Mouse (Mus musculus) cortical plate, adult 2 months (tissue): ENCODE measurements around the gene Ntpcr. TPM values are rescaled to one million over a fixed set of nuclear protein-coding genes. Genes with fewer than 3 reads are reported as not detected.

Experiments
- H3K27ac ChIP-seq: fragments of 200-500 bp; 2 replicates; pipeline ENCODE4 v1.5.1; 2012; ENCODE audit warnings: low read length, control low read depth, inconsistent platforms; ENCODE audit not compliant: insufficient read depth
- H3K4me1 ChIP-seq: fragments of 200-500 bp; 2 replicates; pipeline ENCODE4 v1.6.1; 2011; ENCODE audit warnings: low read length; ENCODE audit not compliant: control insufficient read depth, insufficient read depth
- H3K4me3 ChIP-seq: fragments of 200-500 bp; 2 replicates; pipeline ENCODE4 v1.5.1; 2011; ENCODE audit warnings: mild to moderate bottlenecking, low read length, control low read depth; ENCODE audit not compliant: insufficient read depth
- CTCF ChIP-seq: fragments of 200-500 bp; IDR thresholded peaks from 2 replicates; pipeline ENCODE4 v1.5.1; 2011; ENCODE audit warnings: mild to moderate bottlenecking, control low read depth, low read length; ENCODE audit not compliant: insufficient read depth; ENCODE audit errors: extremely low read depth
- POLR2A ChIP-seq: fragments of 200-500 bp; IDR thresholded peaks from 2 replicates; pipeline ENCODE4 v1.6.1; 2011; ENCODE audit warnings: mild to moderate bottlenecking, low read length, control low read depth; ENCODE audit not compliant: insufficient read depth; ENCODE audit errors: extremely low read depth
- polyA plus RNA-seq: library from polyadenylated mRNA; depleted of rRNA; stranded (reverse); fragments of >200 nt; gene quantifications from 2 replicates; pipeline ENCODE4 v1.2.3, GENCODE M21; 2012

Ntpcr gene
- polyA plus RNA-seq, 1 experiment, result 58.5 TPM

DNA sequence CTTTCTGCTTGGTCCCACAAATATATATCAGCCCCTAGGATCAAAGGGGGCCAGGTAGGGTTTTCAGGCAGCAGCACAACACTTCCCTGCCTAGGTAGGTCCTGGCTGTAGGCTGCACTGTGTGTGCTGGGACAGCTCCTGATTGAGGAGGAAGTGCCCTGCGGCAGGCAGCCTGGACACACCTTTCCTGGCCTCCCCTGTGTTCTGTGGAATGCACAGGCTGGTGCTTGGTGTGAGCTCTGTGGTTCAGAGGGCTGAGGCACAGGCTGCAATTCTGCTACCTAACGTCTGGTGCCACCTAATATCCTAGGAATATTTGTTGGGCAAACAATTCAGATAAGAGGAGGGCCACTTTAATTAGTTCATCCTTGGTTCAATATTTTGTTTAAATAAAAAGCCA lies 12.1 kb downstream of the Ntpcr start:
- TF ChIP-seq POLR2A, result no peak
- no peak for TF ChIP-seq CTCF
- Histone ChIP-seq H3K27ac (no peak overlapping the region), H3K4me1 (no peaks in the 10 kb centered on the region), H3K4me3 (no peak overlapping the region)

DNA sequence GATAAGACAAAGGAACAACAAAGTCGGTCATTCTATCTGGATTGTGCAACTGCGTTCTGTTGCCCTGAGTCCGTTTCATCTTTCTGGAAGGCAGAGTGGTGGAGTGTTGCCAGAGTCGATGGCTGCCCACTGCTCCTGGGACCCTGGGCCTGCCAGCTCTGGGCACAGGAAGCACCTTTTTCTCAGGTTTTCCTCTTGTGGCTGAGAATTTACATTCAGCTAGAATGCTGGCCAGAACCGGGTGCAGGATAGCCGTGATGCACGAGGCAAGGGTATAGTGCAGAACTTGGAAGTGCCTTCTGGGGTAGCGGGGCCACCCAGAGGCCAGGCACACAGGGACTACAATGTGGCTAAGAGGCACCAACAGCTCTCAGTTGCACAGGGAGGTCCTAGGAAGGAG lies 12.6 kb downstream of the Ntpcr start:
- Histone ChIP-seq H3K27ac (no peak overlapping the region), H3K4me1 (no peaks in the 10 kb centered on the region), H3K4me3 (no peak overlapping the region)
- TF ChIP-seq CTCF (no peak), POLR2A (no peak)

DNA sequence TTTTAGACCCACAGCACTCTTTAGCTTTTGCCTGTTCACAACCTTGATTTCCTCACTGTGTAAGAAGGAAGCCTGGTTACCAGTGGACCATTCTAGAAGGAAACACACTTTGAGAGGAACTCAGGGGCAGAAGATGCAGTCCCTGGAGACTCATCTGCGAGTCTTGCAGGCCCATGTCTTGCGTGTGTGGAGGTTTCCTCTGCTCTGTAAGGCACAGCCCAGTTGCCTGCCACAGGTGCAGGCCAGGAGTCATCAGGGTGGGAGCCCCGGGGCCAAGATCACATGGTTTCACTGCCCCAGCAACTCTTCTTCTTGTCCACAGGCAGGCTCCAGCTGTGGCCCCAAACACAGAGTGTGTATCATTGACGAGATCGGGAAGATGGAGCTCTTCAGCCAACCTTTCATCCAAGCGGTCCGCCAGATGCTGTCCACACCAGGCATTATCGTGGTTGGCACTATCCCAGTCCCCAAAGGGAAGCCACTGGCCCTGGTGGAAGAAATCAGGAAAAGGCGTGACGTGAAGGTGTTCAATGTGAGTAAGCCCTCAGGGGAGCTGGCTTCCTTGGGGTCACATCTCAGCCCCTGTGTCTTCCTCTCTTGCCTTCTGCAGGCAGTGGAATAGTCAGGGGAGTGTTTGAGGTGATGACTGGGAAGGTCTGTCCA lies 15.3 kb downstream of the Ntpcr start:
- no peak overlapping the region for H3K4me3 ChIP-seq
- H3K4me1 ChIP-seq, result no peaks in the 10 kb centered on the region
- TF ChIP-seq CTCF (no peak), POLR2A (no peak)
- H3K27ac ChIP-seq, result no peak overlapping the region

DNA sequence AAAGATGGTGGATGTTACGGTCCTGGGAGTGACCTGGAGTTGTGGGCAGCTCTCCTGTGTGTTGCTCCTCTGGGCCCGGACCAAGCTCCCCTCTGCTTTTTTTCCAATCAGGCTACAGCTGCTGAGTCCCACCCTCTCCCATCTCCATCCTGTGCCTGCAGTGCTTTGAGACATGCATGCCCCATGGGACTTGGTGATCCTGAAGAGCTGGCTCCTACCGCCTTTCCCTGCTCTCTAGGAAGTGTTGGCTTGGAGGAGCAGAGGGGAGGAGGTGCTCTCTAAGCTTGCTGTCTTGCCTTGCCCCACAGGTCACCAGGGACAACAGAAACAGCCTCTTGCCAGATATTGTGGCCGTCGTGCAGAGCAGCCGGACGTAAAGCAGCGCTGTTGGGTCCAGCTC lies 17.6 kb downstream of the Ntpcr start:
- Histone ChIP-seq H3K4me3 (no peak overlapping the region), H3K4me1 (no peaks in the 10 kb centered on the region), H3K27ac (no peak overlapping the region)
- no peak for TF ChIP-seq CTCF
- TF ChIP-seq POLR2A, result no peak

DNA sequence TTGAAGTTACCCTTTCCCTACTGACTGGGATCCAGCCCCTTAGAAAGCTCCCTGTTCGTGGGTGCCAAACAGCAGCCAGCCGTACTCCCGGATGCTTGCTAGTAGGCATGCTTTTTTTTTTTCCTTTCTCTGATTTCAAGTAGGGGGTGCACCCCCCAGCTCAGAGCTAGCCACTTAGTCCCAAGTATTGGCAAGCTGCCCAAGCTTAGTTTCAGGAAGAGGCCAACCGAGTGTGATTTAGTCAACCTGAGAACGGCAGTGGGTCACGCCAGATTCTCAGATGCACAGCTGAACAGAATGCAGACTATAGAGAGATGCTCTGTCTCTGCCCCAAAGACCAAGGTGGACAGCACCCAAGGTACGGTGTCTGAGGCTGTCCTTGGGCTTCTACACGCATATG lies 21.1 kb downstream of the Ntpcr start:
- Histone ChIP-seq H3K4me1 (no peaks in the 10 kb centered on the region), H3K4me3 (no peak overlapping the region), H3K27ac (no peak overlapping the region)
- no peak for TF ChIP-seq POLR2A
- no peak for TF ChIP-seq CTCF

DNA sequence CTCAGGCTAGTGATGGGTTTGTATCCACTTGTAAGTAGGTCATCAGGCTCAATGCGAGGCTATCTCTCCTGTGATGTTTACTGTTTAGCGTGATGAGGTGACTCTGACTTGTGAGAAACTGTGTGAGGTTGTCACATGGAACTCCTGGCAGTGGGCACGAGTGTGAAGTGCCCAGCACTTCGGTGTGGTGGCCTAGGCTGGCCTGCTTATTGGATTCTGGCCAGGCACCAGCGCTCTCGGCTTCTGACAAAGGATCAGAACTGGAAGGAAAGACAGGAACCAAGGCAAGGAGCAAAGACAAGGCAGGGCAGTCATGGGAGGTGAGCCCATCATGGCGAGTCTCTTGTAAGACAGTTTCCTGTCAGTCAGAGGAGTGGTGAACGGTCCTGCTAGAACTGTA lies 26.1 kb downstream of the Ntpcr start:
- peaks cover 5% of the 10 kb centered on the region; the same call in 1 of the 2 replicates for H3K4me1 ChIP-seq
- no peak overlapping the region for H3K4me3 ChIP-seq
- no peak overlapping the region for H3K27ac ChIP-seq

DNA sequence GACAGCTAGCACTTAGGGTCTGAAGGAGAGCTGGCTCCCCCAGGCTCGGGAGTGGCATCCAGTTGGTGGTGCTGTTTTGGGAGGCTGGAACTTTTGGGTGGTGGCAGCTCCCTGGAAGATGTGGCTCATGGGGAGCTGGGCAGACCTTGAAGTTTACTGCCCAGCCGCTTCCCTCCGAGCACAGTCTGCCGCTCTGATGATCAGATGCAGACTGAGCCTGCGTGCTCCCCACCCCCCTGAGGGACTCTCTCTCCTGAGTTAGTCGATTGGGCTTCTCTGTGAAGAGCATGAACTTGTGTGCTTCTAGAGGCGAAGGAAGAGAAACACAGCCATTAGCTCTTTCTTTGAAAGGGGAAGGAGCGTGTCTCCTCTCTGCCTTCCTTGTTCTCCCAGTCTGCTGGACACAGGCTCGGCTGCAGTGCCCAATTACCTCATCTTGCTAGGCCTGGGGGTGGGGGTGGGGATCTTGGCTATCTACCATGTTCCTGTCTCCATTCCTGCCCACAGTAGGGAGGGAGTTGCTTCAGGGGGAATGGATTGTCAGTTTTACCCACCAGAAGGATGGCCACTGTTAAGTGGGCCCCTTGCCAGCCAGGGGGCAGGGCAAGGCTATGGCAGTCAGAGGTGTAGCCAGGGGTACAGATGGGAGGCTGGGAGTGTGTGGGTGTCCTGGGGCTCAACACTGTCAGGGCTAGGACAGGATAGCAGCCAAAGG lies 26.8 kb downstream of the Ntpcr start:
- Histone ChIP-seq H3K27ac (no peak overlapping the region), H3K4me3 (no peak overlapping the region), H3K4me1 (peaks cover 5% of the 10 kb centered on the region; the same call in 1 of the 2 replicates)
- TF ChIP-seq CTCF (no peak), POLR2A (no peak)

More for the DNA sequence above, 26.1 kb downstream of the Ntpcr start:
- no peak for TF ChIP-seq CTCF
- no peak for TF ChIP-seq POLR2A

DNA sequence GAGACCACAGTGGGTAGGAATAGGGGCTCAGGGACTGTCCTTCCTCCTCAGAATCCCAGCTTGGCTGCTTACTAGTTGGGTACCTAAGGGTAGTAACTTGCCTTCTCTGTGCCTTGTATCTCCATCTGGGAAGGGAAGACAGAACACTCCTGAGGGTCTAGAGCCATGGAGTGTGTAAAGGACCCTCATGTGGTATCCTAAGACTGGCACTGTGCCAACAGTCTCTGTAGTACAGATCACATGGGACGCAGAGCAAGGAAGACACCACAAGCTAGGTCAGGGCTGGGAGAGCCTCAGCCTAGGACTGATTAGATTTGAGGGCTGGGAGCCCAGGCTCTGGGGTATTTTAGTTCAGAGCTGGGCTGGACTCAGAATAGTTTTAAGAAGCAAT lies 27.3 kb downstream of the Ntpcr start:
- Histone ChIP-seq H3K4me3 (no peak overlapping the region), H3K4me1 (peaks cover 5% of the 10 kb centered on the region; the same call in 1 of the 2 replicates), H3K27ac (no peak overlapping the region)
- TF ChIP-seq POLR2A, result no peak
- TF ChIP-seq CTCF, result no peak

DNA sequence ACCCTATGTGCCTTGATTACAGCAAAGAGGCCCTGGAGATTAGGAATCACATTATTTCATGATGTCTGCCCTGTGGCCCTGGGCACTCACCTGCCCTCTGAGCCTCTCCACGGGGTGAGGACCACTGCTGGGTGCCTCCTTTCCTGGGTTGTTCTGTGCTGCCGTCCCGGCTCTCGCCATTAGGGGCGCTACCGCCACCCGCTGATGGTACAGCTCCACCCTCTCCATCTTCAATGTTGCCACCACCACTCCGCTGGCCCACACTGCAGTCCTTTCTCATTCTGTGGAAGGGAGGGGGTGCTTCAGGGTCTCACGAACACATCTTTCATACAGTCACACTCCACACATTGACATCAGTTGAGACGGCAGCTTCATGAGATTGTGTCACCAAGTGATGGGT lies 29.3 kb downstream of the Ntpcr start:
- no peak overlapping the region for H3K27ac ChIP-seq
- H3K4me3 ChIP-seq, result no peak overlapping the region
- peaks cover 5% of the 10 kb centered on the region; the same call in 1 of the 2 replicates for H3K4me1 ChIP-seq
- TF ChIP-seq CTCF (peak; percentile 32), POLR2A (no peak)

DNA sequence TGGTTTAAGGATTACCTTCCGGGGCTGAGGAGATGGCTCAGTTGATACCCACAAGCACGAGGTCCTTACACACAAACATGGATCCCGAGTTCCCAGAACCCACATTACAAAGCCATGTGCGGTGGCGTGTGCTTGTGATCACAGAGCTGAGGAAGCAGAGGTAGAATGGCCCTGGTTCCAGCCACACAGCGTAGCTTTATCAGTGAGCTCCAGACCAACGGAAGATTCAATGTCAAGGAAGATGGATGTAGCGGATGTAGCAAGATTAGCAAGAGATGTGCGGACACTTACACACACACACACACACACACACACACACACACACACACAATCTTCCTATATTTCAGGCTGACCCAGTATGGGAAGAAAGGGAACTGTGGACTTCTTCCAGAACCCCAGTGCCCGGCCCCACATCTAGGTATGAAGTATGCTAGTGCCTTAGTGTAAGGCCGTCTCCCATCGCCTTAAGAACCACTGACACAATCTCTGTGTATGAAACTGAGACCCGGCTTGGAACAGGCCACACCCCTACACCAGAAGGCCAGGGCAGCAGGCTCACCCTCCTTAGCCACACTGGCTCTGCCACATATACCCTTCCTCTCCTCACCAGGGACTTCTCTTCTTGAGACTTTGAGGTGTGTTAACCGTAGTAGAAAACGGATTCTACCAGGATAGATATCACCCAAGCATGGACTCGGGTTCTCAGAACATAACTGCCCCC lies 33.5 kb downstream of the Ntpcr start:
- Histone ChIP-seq H3K4me3 (no peak overlapping the region), H3K4me1 (no peaks in the 10 kb centered on the region), H3K27ac (no peak overlapping the region)
- no peak for TF ChIP-seq CTCF
- TF ChIP-seq POLR2A, result no peak
